Mouse (Mus musculus): Measurements from ENCODE around the gene AL732309.1.
A peak's percentile ranks its signal among the peaks of the same experiment; 100 is the strongest.

AL732309.1 gene

GRCm38 (mm10) chr2:25239766-25240165 lies 6.9 kb downstream of the AL732309.1 start:
- H3K4me3 ChIP-seq (replicated peaks; ENCODE audit: low read length): no peak overlapping the region
- no peaks in the 10 kb centered on the region for H3K9me3 ChIP-seq (ENCODE audit: low read length)
- peaks cover 88% of the 10 kb centered on the region for H3K4me1 ChIP-seq (replicated peaks; ENCODE audit: low read depth, low read length)
- H3K27me3 ChIP-seq (ENCODE audit: insufficient read depth, low read length): peaks cover 17% of the 10 kb centered on the region
- no peak for TF ChIP-seq POU5F1 (IDR thresholded peaks at IDR 0.05; ENCODE audit: borderline replicate concordance, low read length)
- TF ChIP-seq CTCF (conservative IDR thresholded peaks at IDR 0.05; ENCODE audit: low read length): no peak
- no peak for TF ChIP-seq NANOG (IDR thresholded peaks at IDR 0.05; ENCODE audit: borderline replicate concordance, low read length)
- H3K36me3 ChIP-seq (ENCODE audit: insufficient read depth, low read length): peaks cover 10% of the 10 kb centered on the region

- Histone ChIP-seq H3K4me1 (replicated peaks; ENCODE audit: low read depth, low read length) (peaks cover 85% of the 10 kb centered on the region), H3K4me3 (replicated peaks; ENCODE audit: low read length) (no peak overlapping the region), H3K36me3 (ENCODE audit: insufficient read depth, low read length) (no peaks in the 10 kb centered on the region), H3K9me3 (ENCODE audit: low read length) (no peaks in the 10 kb centered on the region), H3K27me3 (ENCODE audit: insufficient read depth, low read length) (peaks cover 21% of the 10 kb centered on the region)
- TF ChIP-seq POU5F1 (IDR thresholded peaks at IDR 0.05; ENCODE audit: borderline replicate concordance, low read length) (no peak), CTCF (conservative IDR thresholded peaks at IDR 0.05; ENCODE audit: low read length) (no peak), NANOG (IDR thresholded peaks at IDR 0.05; ENCODE audit: borderline replicate concordance, low read length) (no peak)
Measured at GRCm38 (mm10) chr2:25238106-25238505, 8.6 kb downstream of the AL732309.1 start.

GRCm38 (mm10) chr2:25237522-25237921 lies 9.1 kb downstream of the AL732309.1 start:
- H3K9me3 ChIP-seq (ENCODE audit: low read length): no peaks in the 10 kb centered on the region
- no peak for TF ChIP-seq CTCF (conservative IDR thresholded peaks at IDR 0.05; ENCODE audit: low read length)
- TF ChIP-seq POU5F1 (IDR thresholded peaks at IDR 0.05; ENCODE audit: borderline replicate concordance, low read length): no peak
- no peak for TF ChIP-seq NANOG (IDR thresholded peaks at IDR 0.05; ENCODE audit: borderline replicate concordance, low read length)
- H3K36me3 ChIP-seq (ENCODE audit: insufficient read depth, low read length): no peaks in the 10 kb centered on the region

GRCm38 (mm10) chr2:25236614-25237013 lies 10.0 kb downstream of the AL732309.1 start, which contains the start of gene Rnf224:
TSS of gene Rnf224 (minus strand) at chr2:25236787.
- peaks cover 91% of the 10 kb centered on the region for H3K4me1 ChIP-seq (replicated peaks; ENCODE audit: low read depth, low read length)
- H3K4me3 ChIP-seq (replicated peaks; ENCODE audit: low read length): peak within 1 kb of the TSS; percentile 27; the same call in 1 of the 2 replicates
- H3K36me3 ChIP-seq (ENCODE audit: insufficient read depth, low read length): no peaks in the 10 kb centered on the region
- H3K9me3 ChIP-seq (ENCODE audit: low read length): no peaks in the 10 kb centered on the region
- TF ChIP-seq CTCF (conservative IDR thresholded peaks at IDR 0.05; ENCODE audit: low read length) (no peak), NANOG (IDR thresholded peaks at IDR 0.05; ENCODE audit: borderline replicate concordance, low read length) (no peak), POU5F1 (IDR thresholded peaks at IDR 0.05; ENCODE audit: borderline replicate concordance, low read length) (no peak)
- H3K27me3 ChIP-seq (ENCODE audit: insufficient read depth, low read length): peaks cover 13% of the 10 kb centered on the region

More at GRCm38 (mm10) chr2:25237522-25237921, 9.1 kb downstream of the AL732309.1 start:
- Histone ChIP-seq H3K4me3 (replicated peaks; ENCODE audit: low read length) (0 out of 2 replicates have a peak overlapping the region, but pooled peaks have one; percentile 7), H3K27me3 (ENCODE audit: insufficient read depth, low read length) (peaks cover 17% of the 10 kb centered on the region), H3K4me1 (replicated peaks; ENCODE audit: low read depth, low read length) (peaks cover 84% of the 10 kb centered on the region)

GRCm38 (mm10) chr2:25234551-25235220 lies 12.0 kb downstream of the AL732309.1 start:
- peaks cover 88% of the 10 kb centered on the region for H3K4me1 ChIP-seq (replicated peaks; ENCODE audit: low read depth, low read length)
- no peaks in the 10 kb centered on the region for H3K9me3 ChIP-seq (ENCODE audit: low read length)
- no peak for TF ChIP-seq NANOG (IDR thresholded peaks at IDR 0.05; ENCODE audit: borderline replicate concordance, low read length)
- no peak for TF ChIP-seq CTCF (conservative IDR thresholded peaks at IDR 0.05; ENCODE audit: low read length)
- no peak for TF ChIP-seq POU5F1 (IDR thresholded peaks at IDR 0.05; ENCODE audit: borderline replicate concordance, low read length)
- H3K4me3 ChIP-seq (replicated peaks; ENCODE audit: low read length): no peak overlapping the region
- no peaks in the 10 kb centered on the region for H3K36me3 ChIP-seq (ENCODE audit: insufficient read depth, low read length)
- peaks cover 8% of the 10 kb centered on the region for H3K27me3 ChIP-seq (ENCODE audit: insufficient read depth, low read length)

- H3K4me3 ChIP-seq (replicated peaks; ENCODE audit: low read length): no peak within 1 kb of the TSS
- H3K36me3 ChIP-seq (ENCODE audit: insufficient read depth, low read length): no peaks in the 10 kb centered on the region
- no peaks in the 10 kb centered on the region for H3K9me3 ChIP-seq (ENCODE audit: low read length)
- peaks cover 87% of the 10 kb centered on the region for H3K4me1 ChIP-seq (replicated peaks; ENCODE audit: low read depth, low read length)
- H3K27me3 ChIP-seq (ENCODE audit: insufficient read depth, low read length): peaks cover 8% of the 10 kb centered on the region
- TF ChIP-seq POU5F1 (IDR thresholded peaks at IDR 0.05; ENCODE audit: borderline replicate concordance, low read length) (no peak), CTCF (conservative IDR thresholded peaks at IDR 0.05; ENCODE audit: low read length) (no peak), NANOG (IDR thresholded peaks at IDR 0.05; ENCODE audit: borderline replicate concordance, low read length) (no peak)
Measured at GRCm38 (mm10) chr2:25234050-25234449, 12.6 kb downstream of the AL732309.1 start, which contains the start of gene Slc34a3. TSS of gene Slc34a3 (minus strand) at chr2:25234364.

GRCm38 (mm10) chr2:25233421-25233820 lies 13.2 kb downstream of the AL732309.1 start:
- peaks cover 87% of the 10 kb centered on the region for H3K4me1 ChIP-seq (replicated peaks; ENCODE audit: low read depth, low read length)
- H3K9me3 ChIP-seq (ENCODE audit: low read length): no peaks in the 10 kb centered on the region
- H3K27me3 ChIP-seq (ENCODE audit: insufficient read depth, low read length): peaks cover 8% of the 10 kb centered on the region
- TF ChIP-seq NANOG (IDR thresholded peaks at IDR 0.05; ENCODE audit: borderline replicate concordance, low read length): no peak
- H3K36me3 ChIP-seq (ENCODE audit: insufficient read depth, low read length): no peaks in the 10 kb centered on the region
- no peak overlapping the region for H3K4me3 ChIP-seq (replicated peaks; ENCODE audit: low read length)

- H3K36me3 ChIP-seq (ENCODE audit: insufficient read depth, low read length): no peaks in the 10 kb centered on the region
- H3K4me3 ChIP-seq (replicated peaks; ENCODE audit: low read length): peak overlapping the region; percentile 64
- TF ChIP-seq POU5F1 (IDR thresholded peaks at IDR 0.05; ENCODE audit: borderline replicate concordance, low read length): no peak
- no peak for TF ChIP-seq CTCF (conservative IDR thresholded peaks at IDR 0.05; ENCODE audit: low read length)
- TF ChIP-seq NANOG (IDR thresholded peaks at IDR 0.05; ENCODE audit: borderline replicate concordance, low read length): no peak
- H3K27me3 ChIP-seq (ENCODE audit: insufficient read depth, low read length): peaks cover 8% of the 10 kb centered on the region
- no peaks in the 10 kb centered on the region for H3K9me3 ChIP-seq (ENCODE audit: low read length)
- peaks cover 87% of the 10 kb centered on the region for H3K4me1 ChIP-seq (replicated peaks; ENCODE audit: low read depth, low read length)
Measured at GRCm38 (mm10) chr2:25231038-25231437, 15.6 kb downstream of the AL732309.1 start.
